Mouse (Mus musculus): Measurements from ENCODE around the gene Asdurf.
"Not testable (repeated sequence)": the region's sequence is repeated elsewhere in the genome, so short reads cannot be mapped to it uniquely, and the experiment has no call there.

Asdurf gene

GRCm38 (mm10) chr1:53352327-53353261 is at the start of gene Asdurf, which contains the start of the genes Gm28551 and Asnsd1:
Gene Asdurf (minus strand): TSS chr1:53352619.
Gene Gm28551 (minus strand): TSS chr1:53352667.
Gene Asnsd1 (minus strand): TSS chr1:53352752.
- DNase-seq (ENCODE audit: low read depth): peak; percentile 98

DNA sequence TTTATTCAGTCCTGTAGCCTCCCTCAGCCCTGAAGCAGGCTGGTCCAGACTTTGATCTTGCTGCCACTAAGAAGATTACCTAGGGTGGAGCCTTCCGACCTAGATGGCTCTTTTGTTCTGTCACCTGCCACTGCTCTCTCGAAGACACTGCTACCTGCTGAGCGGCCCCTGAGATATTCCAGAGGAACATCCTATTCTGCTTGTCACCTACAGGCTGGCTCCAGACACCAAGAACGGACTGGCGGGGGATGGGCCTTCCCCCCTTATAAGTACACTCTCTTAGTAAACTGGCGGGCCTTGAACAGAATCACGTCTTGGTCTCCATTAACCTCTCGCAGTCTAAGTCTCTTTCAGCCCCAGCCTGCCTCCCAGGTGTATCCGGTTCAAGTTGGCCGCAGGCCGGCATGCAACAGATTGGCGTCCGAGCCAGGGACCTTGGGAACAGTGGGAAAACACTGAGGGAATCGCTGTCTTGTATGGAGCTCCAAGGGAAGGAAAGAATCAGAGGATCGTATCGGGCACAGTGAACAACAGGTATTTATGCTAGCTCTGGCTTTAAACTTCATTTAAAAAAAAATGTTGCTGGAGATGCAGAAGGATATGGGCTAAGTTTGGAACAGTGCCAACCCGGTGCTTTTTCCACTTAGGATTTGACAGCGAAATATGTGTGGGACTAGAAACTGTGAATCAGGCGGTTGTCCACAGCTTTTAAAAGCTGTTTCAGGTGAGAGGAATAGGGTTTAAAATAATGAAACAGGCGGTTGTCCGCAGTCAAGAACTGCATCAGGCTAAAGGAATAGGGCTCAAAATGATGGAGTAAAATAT is 41.7 kb upstream of the Asdurf start:
- DNase-seq (ENCODE audit: low read depth): not testable (repeated sequence)

GRCm38 (mm10) chr1:53388762-53389161 is 36.3 kb upstream of the Asdurf start:
- no peak for DNase-seq (ENCODE audit: low read depth)

GRCm38 (mm10) chr1:53384085-53384688 is 31.8 kb upstream of the Asdurf start:
- DNase-seq (ENCODE audit: low read depth): no peak

- DNase-seq (ENCODE audit: low read depth): no peak
Observed at GRCm38 (mm10) chr1:53377731-53378130, 25.3 kb upstream of the Asdurf start.

DNA sequence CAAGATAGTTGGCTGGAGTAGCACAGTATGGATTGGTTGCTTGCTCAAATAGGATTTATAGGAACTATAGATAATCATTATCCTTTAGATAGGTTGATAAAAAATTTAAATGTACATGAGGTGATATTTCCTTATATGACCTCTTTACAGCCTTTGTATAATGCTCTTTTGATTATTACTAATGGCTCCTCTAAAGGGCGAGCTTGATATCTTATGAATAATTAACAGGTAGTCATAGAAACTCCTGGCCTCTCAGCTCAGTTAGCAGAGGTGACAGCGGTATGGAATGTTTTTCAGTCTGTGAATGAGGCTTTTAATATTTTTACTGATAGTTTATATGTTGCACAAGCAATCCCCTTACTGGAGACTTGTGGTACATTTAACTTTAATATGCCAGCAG is 23.5 kb upstream of the Asdurf start:
- DNase-seq (ENCODE audit: low read depth): not testable (repeated sequence)

DNA sequence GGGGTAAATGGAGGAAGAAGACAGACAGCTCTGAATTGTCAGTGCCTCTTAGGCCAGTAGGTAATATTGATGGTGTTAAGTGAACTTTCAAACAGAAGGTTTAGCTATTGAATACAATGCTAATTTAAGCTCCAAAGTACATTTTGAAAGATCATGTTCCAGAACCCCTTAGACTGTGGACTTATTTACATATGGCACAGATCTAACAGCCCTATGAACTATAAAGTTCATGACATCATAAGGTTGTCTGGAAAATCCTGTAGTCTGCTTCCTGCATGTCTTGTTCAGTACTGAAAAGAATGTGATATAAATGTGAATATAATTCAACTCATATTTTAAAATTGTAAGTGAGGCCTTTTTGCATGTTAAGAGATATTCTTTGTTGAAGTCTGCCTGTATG is 6.6 kb upstream of the Asdurf start:
- no peak for DNase-seq (ENCODE audit: low read depth)

DNA sequence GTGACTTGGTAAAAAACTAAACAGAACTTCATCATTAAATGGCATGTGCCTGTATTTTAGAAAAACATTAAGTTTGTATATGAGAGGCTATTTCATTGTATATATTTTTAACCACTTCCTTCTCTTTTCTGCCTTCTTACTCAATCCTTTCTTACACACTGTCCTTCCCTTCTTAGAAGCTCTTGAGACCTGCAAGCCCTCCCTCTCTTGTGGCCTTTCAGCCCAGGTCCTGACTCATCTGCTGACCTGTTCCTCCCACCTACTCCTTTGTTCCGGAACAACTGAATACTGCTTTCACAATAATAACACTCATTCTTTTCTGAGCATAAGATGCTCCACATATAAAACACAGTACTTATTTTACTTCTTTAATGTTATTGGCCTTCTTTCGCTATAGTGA is 11.3 kb downstream of the Asdurf start:
- peak; percentile 78 for DNase-seq (ENCODE audit: low read depth)

- DNase-seq (ENCODE audit: low read depth): not testable (repeated sequence)
Observed at GRCm38 (mm10) chr1:53337403-53337802, 15.0 kb downstream of the Asdurf start.

DNA sequence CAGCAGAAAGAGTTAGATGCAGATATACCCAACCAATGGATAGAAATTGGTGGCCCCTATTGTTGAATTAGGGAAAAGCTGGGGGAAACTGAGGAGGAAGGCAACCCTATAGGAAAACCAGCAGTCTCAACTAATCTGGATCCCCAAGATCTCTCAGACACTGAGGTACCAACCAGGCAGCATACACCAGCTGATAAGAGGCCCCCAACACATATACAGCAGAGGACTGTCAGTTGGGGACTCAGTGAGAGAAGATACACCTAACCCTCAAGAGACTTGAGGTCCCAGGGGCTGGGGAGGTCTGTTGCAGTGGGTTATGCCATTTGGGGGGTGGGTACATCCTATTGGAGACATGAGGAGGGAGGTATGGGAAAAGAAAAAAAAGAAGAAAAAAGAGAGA is 17.0 kb downstream of the Asdurf start:
- DNase-seq (ENCODE audit: low read depth): no peak

GRCm38 (mm10) chr1:53333527-53333926 is 18.9 kb downstream of the Asdurf start:
- peak; percentile 29 for DNase-seq (ENCODE audit: low read depth)

DNA sequence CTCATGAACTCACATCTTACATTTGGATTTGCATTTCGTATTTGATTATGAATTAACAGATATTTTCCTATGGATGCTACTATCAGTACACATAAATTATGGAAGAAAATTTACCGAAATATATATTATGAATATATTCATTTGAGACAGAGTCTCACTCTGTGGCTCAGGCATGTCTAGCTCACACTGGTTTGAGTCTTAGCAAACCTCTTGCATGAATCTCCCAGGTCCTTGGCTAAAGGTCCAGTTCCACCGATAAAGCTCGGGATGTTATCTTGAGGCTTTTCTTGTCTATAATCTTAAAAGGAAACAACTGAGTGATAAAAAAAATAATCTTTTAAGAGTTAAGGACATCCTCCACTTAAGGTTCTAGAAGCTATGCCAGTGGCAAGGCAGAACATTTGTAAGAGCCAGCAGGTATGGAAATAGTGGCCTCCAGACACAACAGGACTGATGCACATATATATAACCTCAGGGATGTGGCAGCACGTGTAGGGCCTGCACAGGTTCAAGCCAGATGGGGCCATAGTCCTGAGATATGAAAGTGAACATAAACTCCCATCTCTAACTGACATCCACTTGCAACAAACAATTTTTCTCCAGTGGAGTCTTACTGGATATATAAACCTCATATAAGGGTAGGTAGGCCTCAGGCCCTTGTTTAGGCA is 27.5 kb downstream of the Asdurf start:
- DNase-seq (ENCODE audit: low read depth): no peak

DNA sequence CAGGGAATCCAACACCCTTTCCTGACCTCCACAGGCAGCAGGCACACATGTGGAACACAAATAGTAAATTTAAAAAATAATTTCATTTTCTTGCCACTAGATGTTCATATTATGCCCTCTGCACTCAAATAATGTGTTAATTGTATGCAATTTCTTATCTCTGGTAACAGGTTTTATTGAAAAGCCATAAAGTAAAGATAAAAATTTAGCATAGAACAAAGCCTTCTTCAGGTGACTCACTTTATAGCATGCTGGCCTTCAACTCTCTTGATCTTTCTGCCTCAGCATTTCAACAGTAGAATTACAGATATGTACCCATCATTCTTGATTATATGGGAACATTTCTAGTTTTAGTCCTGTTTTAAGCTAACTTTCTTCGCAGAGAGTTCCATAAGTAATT is 28.1 kb downstream of the Asdurf start:
- no peak for DNase-seq (ENCODE audit: low read depth)

GRCm38 (mm10) chr1:53323254-53323653 is 29.2 kb downstream of the Asdurf start:
- no peak for DNase-seq (ENCODE audit: low read depth)

DNA sequence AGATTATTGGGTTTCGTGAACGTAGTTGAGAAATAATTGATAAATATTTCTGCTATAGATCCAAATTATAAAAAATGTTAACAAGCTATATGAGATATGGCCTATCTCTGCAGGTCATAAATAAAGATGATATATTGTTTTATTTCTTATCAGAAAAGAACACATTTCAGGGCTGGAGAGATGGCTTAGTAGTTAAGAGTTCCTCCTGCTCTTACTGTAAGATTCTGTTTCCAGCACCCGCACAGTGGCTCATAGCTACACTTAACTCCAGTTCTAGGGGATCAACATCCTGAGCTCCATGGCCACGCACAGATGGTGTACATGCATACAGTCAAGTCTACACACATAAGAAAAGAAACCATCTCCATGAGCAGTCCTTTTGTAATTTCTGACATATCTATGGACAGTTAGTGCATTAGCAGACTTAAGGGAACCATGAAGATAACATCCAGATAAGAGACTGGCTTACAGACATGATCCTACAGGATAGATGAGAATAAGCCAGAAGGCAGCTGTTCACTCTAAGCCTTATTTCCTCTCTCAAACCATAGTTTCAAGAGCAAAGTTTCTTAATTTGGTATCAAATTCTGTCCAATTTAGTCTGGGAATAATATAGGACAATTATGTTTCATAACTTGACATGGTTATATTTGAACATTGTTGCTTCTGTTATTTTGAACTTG is 30.6 kb downstream of the Asdurf start:
- DNase-seq (ENCODE audit: low read depth): no peak

- peak; percentile 87 for DNase-seq (ENCODE audit: low read depth)
Observed at GRCm38 (mm10) chr1:53312989-53313967, 39.1 kb downstream of the Asdurf start, which contains the start of gene Osgepl1. Gene Osgepl1 (plus strand): TSS chr1:53313624.

- DNase-seq (ENCODE audit: low read depth): no peak
Observed at GRCm38 (mm10) chr1:53300506-53300905, 51.9 kb downstream of the Asdurf start.
